Comparison of ENCODE assay signal across 8 mouse cellular contexts in genomic region chr3:131524779-131525178, GRCm38 (mm10). TPM values are rescaled to one million over a fixed set of nuclear protein-coding genes. Genes with fewer than 3 reads are reported as not detected.
A peak's percentile ranks its signal among the peaks of the same experiment; 100 is the strongest.
DNase-seq lines count a peak whose midpoint lies in the region; ATAC-seq and TF ChIP-seq lines count a peak whose summit lies in the region.

No protein-coding gene starts in this region.

- DNase-seq in heart, adult 11 months: peak; percentile 35
- DNase-seq in B cell, adult 2 months: peak; percentile 2 to 12
- peak; percentile 66 for DNase-seq in brain, adult 2 months (ENCODE audit: low read depth, low spot score)
- peak; percentile 57 for DNase-seq in gastrocnemius, postnatal 10 days
- peak; percentile 27 to 55 for DNase-seq in left cerebral cortex, adult 2 months (ENCODE audit: extremely low spot score in 1 of 2, low spot score in 2 of 2)
- peak; percentile 29 for DNase-seq in ovary, postnatal 14 days (ENCODE audit: low spot score)
- no peak for DNase-seq in urinary bladder, postnatal 4 days (ENCODE audit: low spot score in 2 of 2)

- H3K27ac ChIP-seq in heart, embryonic 11.5 days (ENCODE audit: low read depth, low read length): no peak overlapping the region
- no peak overlapping the region for H3K27ac ChIP-seq in left cerebral cortex, adult 2 months

- H3K9me3 ChIP-seq in heart, embryonic 11.5 days (replicated peaks; ENCODE audit: control insufficient read depth, low read length): no peaks in the 10 kb centered on the region

- ATAC-seq in heart, embryonic 11.5 days (replicated peaks; ENCODE audit: insufficient number of reproducible peaks, low FRiP score, low TSS enrichment): no peak

- H3K4me1 ChIP-seq in heart, embryonic 11.5 days (ENCODE audit: control insufficient read depth, insufficient read depth, low read length): no peaks in the 10 kb centered on the region

- H3K4me2 ChIP-seq in heart, embryonic 11.5 days: no peak overlapping the region

- H3K4me3 ChIP-seq in heart, embryonic 11.5 days (ENCODE audit: low read depth, low read length): no peak overlapping the region
- no peak overlapping the region for H3K4me3 ChIP-seq in left cerebral cortex, adult 2 months

- TF ChIP-seq CTCF in left cerebral cortex, adult 2 months (IDR thresholded peaks at IDR 0.05): peak; percentile 67

- 21% methylated on average over 11 of the region's 11 CpGs for WGBS in heart, embryonic 11.5 days (ENCODE audit: insufficient replicate concordance)

- intact Hi-C loops in left cerebral cortex, adult 2 months (cut with DNase I): loop anchor here (2.0 kb wide), 1 partner anchor 204 kb away; no protein-coding TSS in a partner anchor

- no peaks in the 10 kb centered on the region for H3K27me3 ChIP-seq in heart, embryonic 11.5 days (ENCODE audit: control insufficient read depth, insufficient read depth, low read length)

- no peak overlapping the region for H3K9ac ChIP-seq in heart, embryonic 11.5 days (ENCODE audit: low read depth, low read length)

- H3K36me3 ChIP-seq in heart, embryonic 11.5 days (ENCODE audit: control insufficient read depth, insufficient read depth, low read length): no peaks in the 10 kb centered on the region

RNA-seq across cellular contexts. Expression of gene Sgms2, which starts 33.6 kb away (rescaled TPM):
- polyA plus RNA-seq in heart, embryonic 11.5 days (2014; fragmentation: Nextera tagmentation; extraction: Ambion mirVana): 1.1 and 1.3 TPM in 2 replicates
- 10 to 100 TPM in 1 of 2 experiments, 1 to 10 TPM in 1; 3.3 to 25.5 TPM for total RNA-seq in gastrocnemius, postnatal 10 days (2021)
- total RNA-seq in left cerebral cortex, adult 2 months (2021): 1 to 10 TPM; 2.3 to 3.6 TPM

RNA-seq across cellular contexts. Expression of gene Papss1, which starts 39.8 kb away (rescaled TPM):
- polyA plus RNA-seq in heart, embryonic 11.5 days (2014; fragmentation: Nextera tagmentation; extraction: Ambion mirVana): 43.8 and 44.9 TPM in 2 replicates
- 10 to 100 TPM; 19.8 to 22.7 TPM for total RNA-seq in gastrocnemius, postnatal 10 days (2021)
- total RNA-seq in left cerebral cortex, adult 2 months (2021): 10 to 100 TPM; 60.1 to 60.7 TPM

Comparison
In these comparisons a context has a peak if more than half of its experiments do, and no peak if none do; other contexts are left out.
1. DNase-seq: peak in heart, adult 11 months (single experiment), B cell, adult 2 months (2 of 2), brain, adult 2 months (single experiment), gastrocnemius, postnatal 10 days (single experiment), left cerebral cortex, adult 2 months (2 of 2) and ovary, postnatal 14 days (single experiment); none in urinary bladder, postnatal 4 days (0 of 2).